Comparison of ENCODE assay signal across 16 mouse cellular contexts in the genomic region with DNA sequence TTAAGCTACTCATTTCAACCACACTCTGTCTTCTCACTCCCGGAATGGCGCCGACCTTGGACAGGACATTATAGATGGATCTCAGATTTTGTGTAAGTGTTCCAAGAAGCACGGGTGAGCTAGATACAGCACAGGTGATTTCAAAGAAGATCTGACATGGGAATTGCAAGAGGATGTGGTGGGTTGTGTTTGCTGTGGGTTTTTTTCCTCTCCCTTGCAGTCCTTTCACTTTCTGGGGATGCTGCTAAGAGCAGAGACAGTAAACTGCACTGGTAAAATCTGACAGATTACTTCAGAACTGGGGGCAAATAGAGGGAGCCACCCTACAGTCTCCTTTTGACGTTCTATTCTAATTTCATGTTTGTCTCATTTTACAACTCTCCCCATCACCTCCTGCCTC.
"Had no signal": no experiment of that assay in that cellular context is flagged by ENCODE, and none has a peak within 500 bp of the region (broad histone marks: within the 10 kb centered on the region; RNA-seq: fewer than 3 reads in every experiment).

No protein-coding gene starts in this region.

- H3K4me2 ChIP-seq: limb, embryonic 15.5 days; liver, embryonic 12.5 days; lung, embryonic 14.5 days; midbrain, embryonic 13.5 days; neural tube, embryonic 12.5 days had no signal

- DNase-seq: kidney, adult 8-10 months; kidney, postnatal 25 days; layer of hippocampus, adult 9-11 months; layer of hippocampus, postnatal 36 days; lung, embryonic 14.5 days; lung, postnatal 10 days; lung, postnatal 4 days; retina, postnatal 1 day; right cerebral cortex, postnatal 14 days; thymus, postnatal 4 days had no signal

- H3K27me3 ChIP-seq: limb, embryonic 15.5 days; liver, embryonic 12.5 days; midbrain, embryonic 13.5 days; neural tube, embryonic 12.5 days had no signal

- H3K9me3 ChIP-seq: limb, embryonic 15.5 days; liver, embryonic 12.5 days; megakaryocyte, embryonic 14.5 days; midbrain, embryonic 13.5 days; neural tube, embryonic 12.5 days had no signal

- H3K27ac ChIP-seq: limb, embryonic 15.5 days; liver, embryonic 12.5 days; midbrain, embryonic 13.5 days; neural tube, embryonic 12.5 days; stomach, postnatal 0 days had no signal

- H3K9ac ChIP-seq: limb, embryonic 15.5 days; liver, embryonic 12.5 days; lung, embryonic 14.5 days; midbrain, embryonic 13.5 days; neural tube, embryonic 12.5 days had no signal

- H3K4me1 ChIP-seq: limb, embryonic 15.5 days; liver, embryonic 12.5 days; megakaryocyte, embryonic 14.5 days; midbrain, embryonic 13.5 days; neural tube, embryonic 12.5 days had no signal

- H3K4me3 ChIP-seq: limb, embryonic 15.5 days; liver, embryonic 12.5 days; megakaryocyte, embryonic 14.5 days; midbrain, embryonic 13.5 days; neural tube, embryonic 12.5 days had no signal

- ATAC-seq: liver, embryonic 12.5 days; midbrain, embryonic 13.5 days had no signal

- H3K36me3 ChIP-seq: limb, embryonic 15.5 days; liver, embryonic 12.5 days; midbrain, embryonic 13.5 days; neural tube, embryonic 12.5 days had no signal
